ENCODE assay signal across 8 mouse cellular contexts in the genomic region with DNA sequence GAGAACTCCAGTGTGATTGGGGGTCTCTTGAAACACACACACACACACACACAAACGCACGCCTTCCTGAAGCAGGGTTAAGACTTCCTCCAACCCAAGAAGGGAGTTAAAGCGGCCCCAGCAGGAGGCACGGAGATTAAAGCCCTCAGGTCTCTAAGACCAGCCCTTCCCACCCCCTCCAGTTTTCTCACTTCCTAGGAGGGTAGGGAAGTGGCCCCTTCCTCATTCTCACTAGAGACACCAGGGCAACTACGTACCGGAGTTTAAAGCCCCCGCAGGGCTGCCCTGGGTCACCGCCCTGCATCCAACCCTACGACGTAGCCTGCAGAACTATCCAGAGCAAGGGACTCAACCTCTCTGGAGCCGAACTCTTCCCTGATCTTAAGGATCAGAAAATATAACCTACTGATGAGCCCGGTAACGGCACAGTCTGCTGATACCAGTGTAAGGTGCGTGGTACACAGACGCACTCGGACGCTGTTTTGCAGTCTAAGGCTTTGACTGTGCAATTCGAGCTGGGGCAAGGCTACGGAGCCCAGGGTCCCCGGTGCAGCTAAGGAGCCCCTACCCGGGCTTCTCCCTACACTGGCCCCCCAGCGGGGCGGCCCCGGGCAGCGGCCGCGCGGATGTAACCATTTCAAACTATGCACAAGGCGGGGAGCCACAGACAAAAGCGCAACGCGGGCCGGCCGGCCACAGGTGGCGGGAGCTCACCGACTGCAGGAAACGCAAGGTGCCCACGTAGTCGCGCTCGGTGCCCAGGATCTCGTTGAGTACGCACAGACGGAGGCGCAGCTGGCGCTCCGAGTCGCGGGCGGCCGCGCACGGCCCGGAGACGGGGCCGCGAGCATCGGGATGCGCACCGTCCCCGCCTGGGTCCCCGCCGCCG. TPM values are rescaled to one million over a fixed set of nuclear protein-coding genes. Genes with fewer than 3 reads are reported as not detected.
DNase-seq lines count a peak whose midpoint lies in the region; ATAC-seq and TF ChIP-seq lines count a peak whose summit lies in the region.

No protein-coding gene starts in this region.

- no peak for TF ChIP-seq EP300 in stomach, postnatal 0 days (optimal IDR thresholded peaks at IDR 0.05)

- WGBS in forebrain, embryonic 11.5 days: under 1% methylated on average over 58 of the region's 64 CpGs
- under 1% methylated on average over 63 of the region's 64 CpGs for WGBS in hindbrain, embryonic 14.5 days
- WGBS in limb, embryonic 14.5 days: 2% methylated on average over 46 of the region's 64 CpGs
- under 1% methylated on average over 61 of the region's 64 CpGs for WGBS in midbrain, embryonic 13.5 days
- WGBS in stomach, postnatal 0 days: 1% methylated on average over 58 of the region's 64 CpGs

- H3K4me2 ChIP-seq in forebrain, embryonic 11.5 days (ENCODE audit: low read depth, low read length, severe bottlenecking): peak overlapping the region; percentile 82
- peak overlapping the region; percentile 78 for H3K4me2 ChIP-seq in hindbrain, embryonic 14.5 days (replicated peaks)
- peak overlapping the region; percentile 93 for H3K4me2 ChIP-seq in limb, embryonic 14.5 days (replicated peaks; ENCODE audit: low read depth, low read length, severe bottlenecking)
- H3K4me2 ChIP-seq in midbrain, embryonic 13.5 days (replicated peaks): peak overlapping the region; percentile 89
- peak overlapping the region; percentile 96 for H3K4me2 ChIP-seq in stomach, postnatal 0 days (replicated peaks; ENCODE audit: low read depth)

- peak overlapping the region; percentile 48; the same call in 1 of the 2 replicates for H3K27ac ChIP-seq in forebrain, embryonic 11.5 days (ENCODE audit: low read depth, low read length)
- H3K27ac ChIP-seq in hindbrain, embryonic 14.5 days: peak overlapping the region; percentile 63
- peak overlapping the region; percentile 61; the same call in 1 of the 2 replicates for H3K27ac ChIP-seq in limb, embryonic 14.5 days (replicated peaks; ENCODE audit: low read depth, low read length)
- peak overlapping the region; percentile 62 for H3K27ac ChIP-seq in midbrain, embryonic 13.5 days
- H3K27ac ChIP-seq in stomach, postnatal 0 days (replicated peaks): peak overlapping the region; percentile 67

- CTCF ChIA-PET in Patski (lab: Charles Lee): no interaction called here

- no peak for TF ChIP-seq POLR2A in limb, embryonic 14.5 days (IDR thresholded peaks at IDR 0.05; ENCODE audit: borderline replicate concordance, extremely low read depth, insufficient read depth, insufficient read length)

- peaks cover 7% of the 10 kb centered on the region for H3K27me3 ChIP-seq in Patski
- no peaks in the 10 kb centered on the region for H3K27me3 ChIP-seq in forebrain, embryonic 11.5 days (ENCODE audit: control insufficient read depth, insufficient read depth, low read length)
- no peaks in the 10 kb centered on the region for H3K27me3 ChIP-seq in hindbrain, embryonic 14.5 days (ENCODE audit: control insufficient read depth, insufficient read depth, low read length)
- no peaks in the 10 kb centered on the region for H3K27me3 ChIP-seq in limb, embryonic 14.5 days (ENCODE audit: control insufficient read depth, insufficient read depth, low read length)
- peaks cover 9% of the 10 kb centered on the region; the same call in 1 of the 2 replicates for H3K27me3 ChIP-seq in midbrain, embryonic 13.5 days
- no peaks in the 10 kb centered on the region for H3K27me3 ChIP-seq in stomach, postnatal 0 days (ENCODE audit: control insufficient read depth, insufficient read depth, low read length)

- DNase-seq in gastrocnemius, postnatal 10 days: peak; percentile 62
- DNase-seq in gastrocnemius, postnatal 25 days: no peak
- no peak for DNase-seq in Patski (ENCODE audit: low read depth, low spot score)
- peak; percentile 84 for DNase-seq in forebrain, embryonic 11.5 days (ENCODE audit: low spot score)
- peak; percentile 49 for DNase-seq in hindbrain, embryonic 14.5 days (ENCODE audit: low spot score)
- DNase-seq in limb, embryonic 14.5 days (ENCODE audit: low spot score): peak; percentile 18
- DNase-seq in stomach, postnatal 0 days (ENCODE audit: low spot score): peak; percentile 24

- POLR2A ChIA-PET in Patski (lab: Charles Lee): no interaction called here

- H3K4me3 ChIP-seq in forebrain, embryonic 11.5 days (ENCODE audit: low read depth, low read length): peak overlapping the region; percentile 73
- peak overlapping the region; percentile 71 for H3K4me3 ChIP-seq in hindbrain, embryonic 14.5 days (replicated peaks; ENCODE audit: low read length)
- peak overlapping the region; percentile 88 for H3K4me3 ChIP-seq in limb, embryonic 14.5 days (replicated peaks; ENCODE audit: low read length)
- peak overlapping the region; percentile 70 for H3K4me3 ChIP-seq in midbrain, embryonic 13.5 days (replicated peaks)
- H3K4me3 ChIP-seq in stomach, postnatal 0 days (ENCODE audit: low read depth, low read length): peak overlapping the region; percentile 68

- H3K4me1 ChIP-seq in forebrain, embryonic 11.5 days (replicated peaks; ENCODE audit: control insufficient read depth, insufficient read depth, low read length): peaks cover 13% of the 10 kb centered on the region; the same call in 1 of the 2 replicates
- peaks cover 30% of the 10 kb centered on the region for H3K4me1 ChIP-seq in hindbrain, embryonic 14.5 days (replicated peaks; ENCODE audit: control insufficient read depth, insufficient read depth, low read length)
- H3K4me1 ChIP-seq in limb, embryonic 14.5 days (ENCODE audit: control insufficient read depth, insufficient read depth, low read length): peaks cover 24% of the 10 kb centered on the region
- H3K4me1 ChIP-seq in midbrain, embryonic 13.5 days (replicated peaks): peaks cover 43% of the 10 kb centered on the region
- H3K4me1 ChIP-seq in stomach, postnatal 0 days (replicated peaks; ENCODE audit: control insufficient read depth, insufficient read depth): 0 out of 2 replicates have a peak, but pooled peaks cover 3% of the 10 kb centered on the region

- no peaks in the 10 kb centered on the region for H3K9me3 ChIP-seq in forebrain, embryonic 11.5 days (ENCODE audit: control insufficient read depth, low read length)
- H3K9me3 ChIP-seq in hindbrain, embryonic 14.5 days (ENCODE audit: control insufficient read depth, low read length): no peaks in the 10 kb centered on the region
- no peaks in the 10 kb centered on the region for H3K9me3 ChIP-seq in limb, embryonic 14.5 days (ENCODE audit: control insufficient read depth, low read length)
- no peaks in the 10 kb centered on the region for H3K9me3 ChIP-seq in midbrain, embryonic 13.5 days
- no peaks in the 10 kb centered on the region for H3K9me3 ChIP-seq in stomach, postnatal 0 days (ENCODE audit: control insufficient read depth, low read length)

- peak overlapping the region; percentile 71 for H3K9ac ChIP-seq in forebrain, embryonic 11.5 days (ENCODE audit: low read length)
- peak overlapping the region; percentile 72 for H3K9ac ChIP-seq in hindbrain, embryonic 14.5 days
- H3K9ac ChIP-seq in limb, embryonic 14.5 days (ENCODE audit: low read depth, low read length, severe bottlenecking): peak overlapping the region; percentile 74
- peak overlapping the region; percentile 82 for H3K9ac ChIP-seq in midbrain, embryonic 13.5 days (replicated peaks)
- peak overlapping the region; percentile 70 for H3K9ac ChIP-seq in stomach, postnatal 0 days (ENCODE audit: low read length)

- peak; percentile 6 for ATAC-seq in Patski
- peak; percentile 49 for ATAC-seq in forebrain, embryonic 11.5 days (replicated peaks; ENCODE audit: low FRiP score)
- peak; percentile 38 for ATAC-seq in hindbrain, embryonic 14.5 days (ENCODE audit: low FRiP score)
- ATAC-seq in limb, embryonic 14.5 days (ENCODE audit: low FRiP score, low read depth): peak; percentile 39
- peak; percentile 56 for ATAC-seq in midbrain, embryonic 13.5 days
- ATAC-seq in stomach, postnatal 0 days (ENCODE audit: low FRiP score, low TSS enrichment): peak; percentile 45

- TF ChIP-seq CTCF in Patski (IDR thresholded peaks at IDR 0.05): no peak
- peak; percentile 13; the same call in 1 of the 2 replicates for TF ChIP-seq CTCF in stomach, postnatal 0 days (IDR thresholded peaks at IDR 0.05; ENCODE audit: low read depth)

- in situ Hi-C loops in Patski (cut with MboI; ENCODE audit: low pct_unique_long_range_greater_than_20kb): loop anchor here (5.0 kb wide), 1 partner anchor 106 kb away; no protein-coding TSS in a partner anchor

- H3K36me3 ChIP-seq in forebrain, embryonic 11.5 days (ENCODE audit: control insufficient read depth, insufficient read depth, low read length): no peaks in the 10 kb centered on the region
- H3K36me3 ChIP-seq in hindbrain, embryonic 14.5 days (replicated peaks; ENCODE audit: control insufficient read depth, insufficient read depth): no peaks in the 10 kb centered on the region
- H3K36me3 ChIP-seq in limb, embryonic 14.5 days (ENCODE audit: control insufficient read depth, insufficient read depth, low read length): no peaks in the 10 kb centered on the region
- no peaks in the 10 kb centered on the region for H3K36me3 ChIP-seq in midbrain, embryonic 13.5 days
- H3K36me3 ChIP-seq in stomach, postnatal 0 days (ENCODE audit: control insufficient read depth, insufficient read depth, low read length): no peaks in the 10 kb centered on the region

RNA-seq across cellular contexts. Expression of gene Prex1, which starts 0.6 kb away (rescaled TPM):
- total RNA-seq in gastrocnemius, postnatal 10 days (2021): 10 to 100 TPM; 12.9 to 20.3 TPM
- total RNA-seq in gastrocnemius, postnatal 25 days (2021): 1 to 10 TPM; 5.4 to 7.6 TPM
- polyA plus RNA-seq in Patski (2021): 3.9 TPM
- 22.3 and 29.7 TPM in 2 replicates for polyA plus RNA-seq in forebrain, embryonic 11.5 days (2014; fragmentation: Nextera tagmentation; extraction: Ambion mirVana)
- 27.3 and 28.8 TPM in 2 replicates for polyA plus RNA-seq in hindbrain, embryonic 14.5 days (2014; fragmentation: Nextera tagmentation; extraction: Ambion mirVana)
- polyA plus RNA-seq in limb, embryonic 14.5 days (2012; rRNA removed): 27.9 and 38.5 TPM in 2 replicates
- polyA plus RNA-seq in limb, embryonic 14.5 days (2014; fragmentation: Nextera tagmentation; extraction: Ambion mirVana): 20.1 and 21.1 TPM in 2 replicates
- 17.7 and 21.1 TPM in 2 replicates for polyA plus RNA-seq in midbrain, embryonic 13.5 days (2015; fragmentation: Nextera tagmentation; extraction: Ambion mirVana)
- 12.0 and 12.8 TPM in 2 replicates for polyA plus RNA-seq in stomach, postnatal 0 days (2015; fragmentation: Nextera tagmentation; extraction: Ambion mirVana)

Comparison
In these comparisons a context has a peak if more than half of its experiments do, and no peak if none do; other contexts are left out.
1. DNase-seq: peak in gastrocnemius, postnatal 10 days (single experiment), forebrain, embryonic 11.5 days (single experiment), hindbrain, embryonic 14.5 days (single experiment), limb, embryonic 14.5 days (single experiment) and stomach, postnatal 0 days (single experiment); none in gastrocnemius, postnatal 25 days (single experiment) and Patski (single experiment).
2. ATAC-seq: peak in every context shown above with its lines; median percentile 56 in midbrain, embryonic 13.5 days; 49 in forebrain, embryonic 11.5 days; 45 in stomach, postnatal 0 days; 39 in limb, embryonic 14.5 days; 38 in hindbrain, embryonic 14.5 days; 6 in Patski.
3. Peak in every context shown above with its lines, with median percentiles within 50 percentile points of each other: H3K27ac ChIP-seq, H3K4me2 ChIP-seq, H3K4me3 ChIP-seq and H3K9ac ChIP-seq.